ENCODE assay signal across 8 mouse cellular contexts in the genomic region with DNA sequence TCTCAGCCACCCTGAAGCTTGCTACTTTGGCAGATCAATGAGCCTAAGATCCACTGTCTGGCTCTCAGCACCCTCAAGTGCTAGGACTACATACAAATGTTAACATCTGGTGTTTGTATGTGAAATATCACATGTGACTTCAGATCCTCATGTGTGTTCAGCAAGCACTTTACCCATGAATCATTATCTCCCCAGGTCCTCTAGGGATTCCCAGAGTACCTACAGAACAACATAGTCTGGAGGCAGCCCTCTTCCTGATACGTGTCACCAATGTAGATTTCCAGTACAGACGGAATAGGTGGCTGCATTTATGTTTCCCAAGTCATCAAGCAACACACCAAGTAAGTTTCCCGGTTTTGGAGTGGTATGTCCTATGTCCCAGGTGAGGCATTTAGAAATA. TPM values are rescaled to one million over a fixed set of nuclear protein-coding genes. Genes with fewer than 3 reads are reported as not detected.
A peak's percentile ranks its signal among the peaks of the same experiment; 100 is the strongest.
DNase-seq lines count a peak whose midpoint lies in the region; ATAC-seq and TF ChIP-seq lines count a peak whose summit lies in the region.

No protein-coding gene starts in this region.

- peaks cover 21% of the 10 kb centered on the region for H3K79me2 ChIP-seq in macrophage (ENCODE audit: inconsistent target)

- H3K4me1 ChIP-seq in cerebellum, adult 2 months (ENCODE audit: control insufficient read depth, insufficient read depth, low read length) = no peaks in the 10 kb centered on the region

- no peaks in the 10 kb centered on the region for H3K36me3 ChIP-seq in macrophage (ENCODE audit: inconsistent target)

- no peak for TF ChIP-seq CTCF in cerebellum, adult 2 months (IDR thresholded peaks at IDR 0.05; ENCODE audit: borderline replicate concordance, insufficient read depth, low read depth, low read length)

- H3K4me3 ChIP-seq in cerebellum, adult 2 months (replicated peaks; ENCODE audit: insufficient read depth, low read depth, low read length) = peak overlapping the region; percentile 83
- peak overlapping the region; percentile 81 for H3K4me3 ChIP-seq in macrophage (ENCODE audit: inconsistent target)

- TF ChIP-seq POLR2A in cerebellum, adult 2 months (IDR thresholded peaks at IDR 0.05; ENCODE audit: borderline replicate concordance, insufficient read depth, low read length) = no peak

- peak in 1 of 2 experiments; percentile 2 for DNase-seq in cerebellum, adult 2 months
- DNase-seq in cerebellum, postnatal 36 days = no peak
- peak; percentile 73 for DNase-seq in 3T3-L1 (ENCODE audit: low read depth, low spot score)
- DNase-seq in c-Kit-negative CD71-positive TER-119-positive erythroid progenitor cells, embryonic 14.5 days (ENCODE audit: low read depth, low spot score) = peak; percentile 36
- DNase-seq in urinary bladder, postnatal 25 days (ENCODE audit: low spot score) = no peak
- DNase-seq in ovary, postnatal 14 days (ENCODE audit: low spot score) = no peak

- WGBS in cerebellum, adult 2 months = under 1% methylated on average over 3 of the region's 3 CpGs
- 3% methylated on average over 3 of the region's 3 CpGs for WGBS in macrophage (ENCODE audit: missing documents)

- peak; percentile 19 for ATAC-seq in granulocyte monocyte progenitor cell, adult 5-6 weeks (replicated peaks; ENCODE audit: poor library complexity, severe bottlenecking)

- H3K27me3 ChIP-seq in cerebellum, adult 2 months (ENCODE audit: control insufficient read depth, insufficient read depth, low read length) = no peaks in the 10 kb centered on the region

- no peak overlapping the region for H3K27ac ChIP-seq in cerebellum, adult 2 months (ENCODE audit: insufficient read depth, low read length)
- H3K27ac ChIP-seq in macrophage = peak overlapping the region; percentile 29

RNA-seq across cellular contexts. Expression of gene Ncapg, which starts 0.9 kb away (rescaled TPM):
- polyA plus RNA-seq in cerebellum, adult 2 months (2012; rRNA removed) = 0.10 and 0.11 TPM in 2 replicates
- 48.1 and 51.3 TPM in 2 replicates for total RNA-seq in granulocyte monocyte progenitor cell, adult 5-6 weeks (2014; fragmentation: Nextera tagmentation)
- total RNA-seq in granulocyte monocyte progenitor cell, adult 5-6 weeks (2017) = 80.9 and 94.9 TPM in 2 replicates
- 10 to 100 TPM in 8 of 26 experiments, 1 to 10 TPM in 18; 1.3 to 35.6 (median 7.8) TPM for total RNA-seq in macrophage (2018; cell fraction: chromatin; rRNA removed)
- total RNA-seq in macrophage (2018; cell fraction: cytosol; rRNA removed) = 1 to 10 TPM in 23 of 26 experiments, under 1 TPM in 3; 0.88 to 3.0 (median 1.3) TPM
- total RNA-seq in macrophage (2018; cell fraction: nucleus; rRNA removed) = 10 to 100 TPM in 1 of 26 experiments, 1 to 10 TPM in 24, under 1 TPM in 1; 0.83 to 22.3 (median 4.1) TPM
- polyA plus RNA-seq in macrophage (2018) = 0.63 to 5.7 TPM (median 4.9 TPM) in 3 replicates

RNA-seq across cellular contexts. Expression of gene Fam184b, which starts 29.4 kb away (rescaled TPM):
- 6.4 and 6.9 TPM in 2 replicates for polyA plus RNA-seq in cerebellum, adult 2 months (2012; rRNA removed)
- total RNA-seq in granulocyte monocyte progenitor cell, adult 5-6 weeks (2014; fragmentation: Nextera tagmentation) = not detected in 2 replicates
- 0.43 TPM in 1 of 2 replicates, not detected in the other for total RNA-seq in granulocyte monocyte progenitor cell, adult 5-6 weeks (2017)
- total RNA-seq in macrophage (2018; cell fraction: chromatin; rRNA removed) = not detected
- total RNA-seq in macrophage (2018; cell fraction: cytosol; rRNA removed) = not detected
- total RNA-seq in macrophage (2018; cell fraction: nucleus; rRNA removed) = not detected
- polyA plus RNA-seq in macrophage (2018) = not detected in 3 replicates

Comparison
In these comparisons a context has a peak if more than half of its experiments do, and no peak if none do; other contexts are left out.
1. DNase-seq: peak in 3T3-L1 (single experiment) and c-Kit-negative CD71-positive TER-119-positive erythroid progenitor cells, embryonic 14.5 days (single experiment); none in cerebellum, postnatal 36 days (0 of 2), urinary bladder, postnatal 25 days (single experiment) and ovary, postnatal 14 days (single experiment).